Mouse (Mus musculus): ENCODE measurements around the gene Cd274.

DNA sequence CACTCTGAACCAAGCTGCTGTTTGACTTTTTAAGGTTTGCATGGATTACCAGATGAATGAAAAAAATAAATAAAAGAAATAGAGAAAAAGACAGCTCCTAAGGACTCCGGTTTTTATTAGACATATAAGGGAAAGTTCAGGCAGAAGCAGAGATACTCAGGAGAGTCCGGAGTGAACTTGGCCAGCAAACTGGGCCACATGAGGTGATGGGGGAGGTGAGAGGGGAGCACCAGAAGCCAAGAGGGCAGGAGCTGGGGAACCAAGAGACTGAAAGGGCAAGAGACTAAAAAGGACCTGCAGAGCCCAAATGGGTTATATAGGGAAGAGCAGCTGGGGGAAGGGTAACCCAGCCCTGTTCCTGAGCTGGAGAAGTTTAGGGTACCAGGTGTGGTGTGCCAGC is 27.5 kb downstream of the Cd274 start:
- TF ChIP-seq CTCF (IDR thresholded peaks at IDR 0.05; ENCODE audit: low read depth), result no peak
- TF ChIP-seq EP300 (IDR thresholded peaks at IDR 0.05; ENCODE audit: low read depth), result no peak

Data from liver, postnatal 0 days (tissue).